Mouse (Mus musculus) forebrain, embryonic 13.5 days (tissue): ENCODE measurements around the gene Dmpk. TPM values are rescaled to one million over a fixed set of nuclear protein-coding genes. Genes with fewer than 3 reads are reported as not detected.
"Not testable (repeated sequence)": the region's sequence is repeated elsewhere in the genome, so short reads cannot be mapped to it uniquely, and the experiment has no call there.

Experiments
- ATAC-seq: fragments of 200-750 bp; cut with Nextera tagmentation; 2 replicates; pipeline ENCODE4 v1.8.0; 2017
- H3K27ac ChIP-seq: fragments of 300-500 bp; sonication (generic); 2 replicates; pipeline ENCODE4 v1.5.1; 2015; ENCODE audit warnings: inconsistent platforms, mild to moderate bottlenecking, moderate library complexity
- H3K27me3 ChIP-seq: fragments of 300-500 bp; sonication (generic); 2 replicates; pipeline ENCODE4 v1.6.1; 2015; ENCODE audit warnings: mild to moderate bottlenecking, inconsistent platforms
- H3K36me3 ChIP-seq: fragments of 300-500 bp; sonication (generic); 2 replicates; pipeline ENCODE4 v1.6.1; 2015; ENCODE audit warnings: mild to moderate bottlenecking, inconsistent platforms; ENCODE audit not compliant: poor library complexity, severe bottlenecking
- H3K4me1 ChIP-seq: fragments of 300-500 bp; sonication (generic); 2 replicates; pipeline ENCODE4 v1.6.1; 2015; ENCODE audit warnings: inconsistent platforms
- H3K4me2 ChIP-seq: fragments of 300-500 bp; sonication (generic); 2 replicates; pipeline ENCODE4 v1.6.1; 2015; ENCODE audit warnings: inconsistent platforms, mild to moderate bottlenecking, moderate library complexity
- H3K4me3 ChIP-seq: fragments of 300-500 bp; sonication (generic); 2 replicates; pipeline ENCODE4 v1.5.1; 2015; ENCODE audit warnings: mild to moderate bottlenecking, inconsistent platforms
- H3K9ac ChIP-seq: fragments of 300-500 bp; sonication (generic); 2 replicates; pipeline ENCODE4 v1.6.1; 2015; ENCODE audit warnings: mild to moderate bottlenecking, inconsistent platforms
- H3K9me3 ChIP-seq: fragments of 300-500 bp; sonication (generic); replicated peaks from 2 replicates; pipeline ENCODE4 v1.6.1; 2016; ENCODE audit warnings: inconsistent platforms
- WGBS: fragments of 180-500 bp; shearing (Covaris S2); methylation state at CpG from one replicate; pipeline ENCODE4 v1.1.7; 2015; 5-methylcytosine and 5-hydroxymethylcytosine counted together
- polyA plus RNA-seq: library from polyadenylated mRNA; unstranded; fragments of >200 nt; fragmentation: Nextera tagmentation; extraction: Ambion mirVana; gene quantifications from 2 replicates; pipeline ENCODE4 v1.2.1, GENCODE M21; 2015

Dmpk gene
- polyA plus RNA-seq, 1 experiment from 2014 or later, result 9.4 TPM

DNA sequence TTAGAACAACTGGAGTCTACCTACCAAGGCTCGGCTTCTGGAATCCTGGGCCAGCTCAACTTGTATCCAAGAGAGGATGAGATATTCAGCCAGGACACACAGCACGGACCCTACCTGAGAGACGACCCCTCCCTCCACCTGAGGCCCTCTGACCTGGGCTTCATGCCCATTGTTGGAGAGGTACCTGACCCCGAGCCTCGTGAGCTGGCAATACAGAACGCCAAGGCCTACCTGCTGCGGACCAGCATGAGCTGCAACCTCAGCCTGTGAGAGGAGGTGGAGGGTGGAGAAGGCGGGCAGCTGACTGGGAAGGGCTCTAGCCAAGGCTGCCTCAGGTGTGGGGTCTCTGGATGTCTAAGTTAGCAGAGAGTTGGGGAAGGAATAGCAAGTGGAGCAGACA, 28.5 kb upstream of the Dmpk start:
- Histone ChIP-seq H3K27ac (no peak overlapping the region), H3K36me3 (peaks cover 29% of the 10 kb centered on the region), H3K4me3 (no peak overlapping the region), H3K4me1 (peaks cover 12% of the 10 kb centered on the region), H3K4me2 (no peak overlapping the region), H3K9ac (0 out of 2 replicates have a peak overlapping the region, but pooled peaks have one; percentile 5), H3K27me3 (no peaks in the 10 kb centered on the region), H3K9me3 (no peaks in the 10 kb centered on the region)
- ATAC-seq, result no peak
- whole genome bisulfite sequencing, result 96% methylated on average over 8 of the region's 8 CpGs

DNA sequence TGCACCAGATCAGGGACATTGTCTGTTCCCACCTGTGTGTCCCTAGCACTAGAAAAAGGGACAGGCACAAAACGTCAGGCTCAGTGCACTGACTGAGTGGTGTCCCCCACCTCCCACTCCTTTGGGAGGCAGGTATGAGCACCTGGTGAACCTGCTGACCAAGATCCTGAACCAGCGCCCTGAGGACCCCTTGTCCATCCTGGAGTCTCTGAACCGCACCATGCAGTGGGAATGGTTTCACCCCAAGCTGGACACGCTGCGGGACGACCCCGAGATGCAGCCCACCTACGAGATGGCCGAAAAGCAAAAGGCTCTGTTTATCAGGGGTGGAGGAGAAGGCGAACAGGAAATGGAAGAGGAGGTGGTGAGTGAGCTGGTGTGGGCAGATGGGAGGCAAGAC, 26.2 kb upstream of the Dmpk start:
- 90% methylated on average over 10 of the region's 10 CpGs for WGBS
- H3K4me1 ChIP-seq, result peaks cover 12% of the 10 kb centered on the region
- H3K4me2 ChIP-seq, result no peak overlapping the region
- H3K9me3 ChIP-seq, result no peaks in the 10 kb centered on the region
- no peak for ATAC-seq
- no peak overlapping the region for H3K9ac ChIP-seq
- H3K27ac ChIP-seq, result no peak overlapping the region
- H3K4me3 ChIP-seq, result no peak overlapping the region
- no peaks in the 10 kb centered on the region for H3K27me3 ChIP-seq
- peaks cover 6% of the 10 kb centered on the region for H3K36me3 ChIP-seq

DNA sequence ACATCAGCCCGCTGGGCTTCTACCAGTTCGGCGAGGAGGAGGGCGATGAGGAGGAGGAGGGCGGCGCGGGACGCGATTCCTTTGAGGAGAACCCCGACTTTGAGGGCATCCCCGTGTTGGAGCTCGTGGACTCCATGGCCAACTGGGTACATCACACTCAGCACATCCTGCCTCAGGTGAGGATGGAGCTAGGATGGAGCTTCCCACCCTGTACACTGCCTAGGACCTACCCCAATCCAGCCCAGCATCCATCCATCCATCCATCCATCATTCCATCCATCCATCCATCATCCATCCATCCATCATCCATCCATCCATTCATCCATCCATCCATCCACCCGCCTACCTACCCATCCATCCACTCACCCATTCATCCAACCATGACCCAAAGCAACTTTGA, 17.8 kb upstream of the Dmpk start:
- ATAC-seq, result no peak
- Histone ChIP-seq H3K27ac (no peak overlapping the region), H3K4me2 (no peak overlapping the region), H3K9me3 (no peaks in the 10 kb centered on the region), H3K9ac (no peak overlapping the region), H3K4me3 (no peak overlapping the region), H3K4me1 (no peaks in the 10 kb centered on the region), H3K36me3 (no peaks in the 10 kb centered on the region), H3K27me3 (peaks cover 31% of the 10 kb centered on the region)
- 53% methylated on average over 13 of the region's 13 CpGs for WGBS

DNA sequence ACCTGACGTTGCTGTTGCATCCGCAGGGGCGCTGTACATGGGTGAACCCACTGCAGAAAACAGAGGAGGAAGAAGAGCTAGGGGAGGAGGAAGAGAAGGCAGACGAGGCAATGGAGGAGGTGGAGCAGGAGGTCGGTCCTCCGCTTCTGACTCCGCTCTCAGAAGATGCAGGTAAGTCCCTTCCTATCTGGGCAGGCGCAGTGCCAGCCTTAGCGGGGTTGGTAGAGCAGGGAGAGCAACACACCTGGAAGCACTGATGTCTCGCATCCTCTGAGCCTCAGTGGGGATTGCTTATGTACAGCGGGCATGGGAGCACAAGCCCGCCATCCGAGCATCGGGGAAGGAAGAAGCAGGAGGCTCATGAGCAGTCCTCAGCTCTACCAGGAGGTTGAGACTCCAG, 16.6 kb upstream of the Dmpk start:
- H3K36me3 ChIP-seq, result no peaks in the 10 kb centered on the region
- WGBS, result 53% methylated on average over 14 of the region's 14 CpGs
- H3K4me1 ChIP-seq, result no peaks in the 10 kb centered on the region
- peaks cover 31% of the 10 kb centered on the region for H3K27me3 ChIP-seq
- H3K4me3 ChIP-seq, result no peak overlapping the region
- H3K9ac ChIP-seq, result no peak overlapping the region
- no peaks in the 10 kb centered on the region for H3K9me3 ChIP-seq
- ATAC-seq, result no peak
- H3K4me2 ChIP-seq, result no peak overlapping the region
- H3K27ac ChIP-seq, result no peak overlapping the region

DNA sequence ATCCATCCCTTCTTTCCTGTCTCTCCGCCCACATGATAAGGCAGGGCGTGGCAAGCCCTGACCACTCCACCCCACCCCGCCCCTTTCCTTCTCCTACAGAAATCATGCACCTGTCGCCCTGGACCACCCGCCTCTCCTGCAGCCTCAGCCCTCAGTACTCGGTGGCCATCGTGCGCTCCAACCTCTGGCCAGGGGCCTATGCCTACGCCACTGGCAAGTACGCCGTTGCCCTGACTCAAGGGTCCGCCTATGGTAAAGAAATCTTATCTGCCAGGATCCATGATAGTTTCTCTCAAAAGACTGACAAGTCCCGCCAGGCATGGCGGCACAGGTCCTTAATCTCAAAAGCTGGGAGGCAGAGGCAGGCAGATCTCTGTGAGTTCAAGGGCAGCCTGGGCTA, 15.7 kb upstream of the Dmpk start:
- no peak for ATAC-seq
- no peaks in the 10 kb centered on the region for H3K36me3 ChIP-seq
- WGBS, result 69% methylated on average over 14 of the region's 14 CpGs

DNA sequence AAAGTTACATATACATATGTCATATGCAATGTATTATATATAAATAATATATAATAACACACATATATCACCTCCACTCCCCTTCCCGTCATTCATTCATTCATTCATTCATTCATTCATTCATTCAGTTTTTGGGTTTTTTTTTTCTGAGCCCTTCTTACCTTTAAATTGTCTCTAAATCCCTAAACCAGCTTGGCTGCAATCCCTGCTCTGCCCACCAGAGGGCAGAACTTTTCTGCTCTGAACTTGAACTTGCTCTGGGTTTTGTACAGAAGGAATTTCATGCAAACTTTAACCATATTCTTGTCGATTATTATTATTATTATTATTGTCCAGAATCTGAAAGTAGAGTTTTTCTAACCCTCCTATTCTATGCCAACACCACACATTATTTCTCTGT, 14.9 kb upstream of the Dmpk start:
- no peak overlapping the region for H3K9ac ChIP-seq
- no peaks in the 10 kb centered on the region for H3K9me3 ChIP-seq
- H3K36me3 ChIP-seq, result no peaks in the 10 kb centered on the region
- H3K4me3 ChIP-seq, result no peak overlapping the region
- no peak overlapping the region for H3K4me2 ChIP-seq
- peaks cover 31% of the 10 kb centered on the region for H3K27me3 ChIP-seq
- H3K27ac ChIP-seq, result no peak overlapping the region
- WGBS, result 7% methylated on average over 2 of the region's 2 CpGs
- ATAC-seq, result no peak
- no peaks in the 10 kb centered on the region for H3K4me1 ChIP-seq

More for the DNA sequence above, 15.7 kb upstream of the Dmpk start:
- H3K9ac ChIP-seq, result no peak overlapping the region
- no peak overlapping the region for H3K4me2 ChIP-seq
- H3K4me3 ChIP-seq, result no peak overlapping the region
- no peaks in the 10 kb centered on the region for H3K9me3 ChIP-seq
- H3K4me1 ChIP-seq, result no peaks in the 10 kb centered on the region
- no peak overlapping the region for H3K27ac ChIP-seq
- peaks cover 31% of the 10 kb centered on the region for H3K27me3 ChIP-seq

DNA sequence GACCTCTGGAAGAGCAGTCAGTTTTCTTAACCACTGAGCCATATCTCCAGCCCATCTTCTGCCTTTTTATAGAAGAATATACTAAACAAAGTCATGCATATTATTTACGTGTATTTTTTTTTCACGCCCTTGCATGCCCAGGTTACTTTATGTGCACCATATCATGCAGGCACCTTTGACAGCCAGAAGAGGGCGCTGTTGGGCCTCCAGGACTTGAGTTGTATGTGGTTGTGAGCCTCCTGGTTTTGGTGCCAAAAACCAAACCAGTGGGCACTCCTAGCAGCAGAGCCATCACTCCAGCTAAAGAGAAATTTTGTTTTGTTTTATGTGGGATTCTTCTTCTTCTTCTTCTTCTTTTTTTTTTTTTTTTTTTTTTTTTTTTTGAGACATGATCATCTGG, 14.1 kb upstream of the Dmpk start:
- Histone ChIP-seq H3K4me2 (no peak overlapping the region), H3K27ac (no peak overlapping the region), H3K36me3 (no peaks in the 10 kb centered on the region), H3K4me1 (no peaks in the 10 kb centered on the region), H3K27me3 (peaks cover 28% of the 10 kb centered on the region), H3K4me3 (no peak overlapping the region), H3K9me3 (no peaks in the 10 kb centered on the region), H3K9ac (no peak overlapping the region)
- ATAC-seq, result no peak
- WGBS, result 51% methylated on average over 3 of the region's 3 CpGs

DNA sequence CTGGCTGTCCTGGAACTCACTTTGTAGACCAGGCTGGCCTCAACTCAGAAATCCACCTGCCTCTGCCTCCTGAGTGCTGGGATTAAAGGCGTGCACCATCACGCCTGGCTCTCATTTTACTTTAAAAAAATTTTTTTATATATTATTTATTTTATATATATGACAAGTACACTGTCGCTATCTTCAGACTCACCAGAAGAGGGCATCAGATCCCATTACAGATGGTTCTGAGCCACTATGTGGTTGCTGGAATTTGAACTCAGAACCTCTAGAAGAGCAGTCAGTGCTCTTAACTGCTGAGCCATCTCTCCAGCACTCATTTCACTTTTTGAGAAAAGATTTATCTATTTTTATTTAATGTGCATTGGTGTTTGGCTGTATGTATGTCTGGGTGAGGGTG, 12.6 kb upstream of the Dmpk start:
- H3K27ac ChIP-seq, H3K4me3 ChIP-seq, H3K4me1 ChIP-seq, H3K9ac ChIP-seq, ATAC-seq, H3K4me2 ChIP-seq, H3K9me3 ChIP-seq, H3K36me3 ChIP-seq: not testable (repeated sequence)
- H3K27me3 ChIP-seq, result peaks cover 13% of the 10 kb centered on the region
- WGBS, result 57% methylated on average over 3 of the region's 3 CpGs

DNA sequence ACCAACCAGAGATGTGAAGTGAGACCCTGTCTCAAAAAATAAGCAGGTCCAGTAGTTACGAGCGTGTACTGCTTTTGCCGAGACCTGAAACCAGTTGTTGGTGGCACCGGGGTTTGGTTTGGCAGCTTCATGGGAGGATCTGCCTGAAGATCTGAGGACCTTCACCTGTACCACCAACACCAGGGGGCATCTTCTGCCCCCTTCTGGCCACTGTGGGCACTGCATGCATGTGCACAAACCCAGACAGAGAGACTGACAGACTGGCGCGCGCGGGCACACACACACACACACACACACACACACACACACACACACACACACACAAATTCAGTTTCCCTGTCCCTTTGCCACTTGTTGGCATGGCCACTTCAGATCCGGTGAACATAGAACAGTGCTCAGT, 10.1 kb upstream of the Dmpk start:
- Histone ChIP-seq H3K27ac (no peak overlapping the region), H3K36me3 (peaks cover 7% of the 10 kb centered on the region), H3K27me3 (no peaks in the 10 kb centered on the region), H3K4me2 (no peak overlapping the region), H3K4me1 (peaks cover 21% of the 10 kb centered on the region), H3K4me3 (no peak overlapping the region), H3K9me3 (no peaks in the 10 kb centered on the region), H3K9ac (no peak overlapping the region)
- 80% methylated on average over 8 of the region's 9 CpGs for WGBS
- ATAC-seq, result no peak

DNA sequence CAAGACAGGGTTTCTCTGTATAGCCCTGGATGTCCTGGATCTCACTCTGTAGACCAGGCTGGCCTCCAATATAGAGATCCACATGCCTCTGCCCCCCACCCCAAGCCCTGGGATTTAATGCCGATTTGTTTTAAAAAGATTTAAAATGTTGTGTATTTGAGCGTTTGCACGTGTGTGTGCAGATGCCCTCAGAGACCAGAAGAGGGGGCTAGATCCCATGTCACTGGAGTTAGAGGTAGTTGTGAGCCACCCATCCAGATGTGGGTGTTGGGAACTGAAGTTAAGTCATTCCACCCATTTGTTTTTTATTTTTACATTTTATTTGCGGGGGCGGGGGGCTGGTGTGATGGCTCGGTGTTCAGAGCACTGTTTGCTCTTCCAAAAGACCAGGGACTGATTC, 9.2 kb upstream of the Dmpk start:
- peaks cover 17% of the 10 kb centered on the region for H3K36me3 ChIP-seq
- no peak for ATAC-seq
- H3K9ac ChIP-seq, result no peak overlapping the region
- peaks cover 21% of the 10 kb centered on the region for H3K4me1 ChIP-seq
- WGBS, result 95% methylated on average over 6 of the region's 6 CpGs
- no peak overlapping the region for H3K4me3 ChIP-seq
- no peak overlapping the region for H3K4me2 ChIP-seq
- H3K9me3 ChIP-seq, result no peaks in the 10 kb centered on the region
- H3K27ac ChIP-seq, result no peak overlapping the region
- H3K27me3 ChIP-seq, result no peaks in the 10 kb centered on the region

DNA sequence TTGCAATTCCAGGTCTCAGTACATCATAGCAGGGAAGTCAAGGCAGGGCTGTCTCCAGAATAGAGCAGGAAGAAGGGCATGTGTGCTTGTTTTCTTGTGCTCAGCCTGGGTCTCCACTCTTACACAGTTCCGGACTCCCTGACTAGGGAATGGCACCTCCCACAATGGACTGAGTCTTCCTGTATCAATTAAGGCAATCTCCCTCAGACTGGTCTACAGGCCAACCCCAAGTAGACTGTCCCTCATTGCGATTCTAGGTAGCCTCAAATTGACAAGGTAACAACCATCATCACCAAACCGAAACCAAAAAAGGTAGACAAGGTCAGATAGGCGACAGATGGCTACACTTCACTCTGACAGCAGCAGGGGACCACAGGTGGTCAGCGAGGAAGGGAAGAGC, 8.4 kb upstream of the Dmpk start:
- Histone ChIP-seq H3K4me1 (peaks cover 21% of the 10 kb centered on the region), H3K9ac (0 out of 2 replicates have a peak overlapping the region, but pooled peaks have one; percentile 38), H3K27me3 (no peaks in the 10 kb centered on the region), H3K27ac (0 out of 2 replicates have a peak overlapping the region, but pooled peaks have one; percentile 1), H3K4me3 (peak overlapping the region; percentile 100), H3K36me3 (peaks cover 24% of the 10 kb centered on the region), H3K9me3 (no peaks in the 10 kb centered on the region), H3K4me2 (peak overlapping the region; percentile 59)
- 65% methylated on average over 5 of the region's 5 CpGs for WGBS
- ATAC-seq, result no peak

DNA sequence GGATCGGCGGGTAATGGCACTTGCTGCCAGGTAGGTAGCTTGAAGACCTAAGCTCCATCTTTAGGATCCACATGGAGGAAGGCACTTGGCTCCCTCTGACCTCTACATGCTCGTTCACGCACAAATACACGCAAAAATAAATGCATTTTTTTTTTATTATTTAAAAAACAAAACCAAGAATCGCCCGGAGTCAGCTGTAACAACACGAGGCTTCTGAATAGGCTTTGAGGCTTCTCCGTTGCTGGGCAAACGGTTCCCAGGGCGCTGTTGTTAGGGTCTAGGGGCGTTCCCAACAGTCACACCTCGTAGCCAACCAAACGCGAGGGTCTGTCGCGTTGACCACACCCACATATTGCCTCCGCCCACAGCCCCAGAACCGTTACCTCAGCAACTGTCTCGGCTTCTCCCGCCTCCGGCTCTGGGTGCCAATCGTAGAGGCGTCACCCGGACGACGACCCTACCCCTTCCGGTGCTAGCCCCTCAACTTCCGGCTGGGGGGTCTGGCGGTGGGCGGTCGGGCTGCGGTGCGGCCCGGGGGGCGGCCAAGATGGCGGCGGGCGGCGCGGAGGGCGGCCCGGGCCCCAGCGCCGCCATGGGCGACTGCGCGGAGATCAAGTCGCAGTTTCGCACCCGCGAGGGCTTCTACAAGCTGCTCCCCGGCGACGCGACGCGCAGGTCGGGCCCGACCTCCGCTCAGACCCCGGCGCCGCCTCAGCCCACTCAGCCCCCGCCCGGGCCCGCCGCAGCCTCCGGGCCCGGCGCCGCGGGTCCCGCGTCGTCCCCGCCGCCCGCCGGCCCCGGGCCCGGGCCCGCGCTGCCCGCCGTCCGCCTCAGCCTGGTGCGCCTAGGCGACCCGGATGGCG, 7.7 kb upstream of the Dmpk start, which contains the start of gene Dmwd:
Dmwd (plus strand) TSS at position 505 of the 863 bp plus-strand sequence.
- peak; percentile 99 for ATAC-seq
- H3K4me1 ChIP-seq, result peaks cover 21% of the 10 kb centered on the region
- no peaks in the 10 kb centered on the region for H3K27me3 ChIP-seq
- peaks cover 32% of the 10 kb centered on the region for H3K36me3 ChIP-seq
- no peaks in the 10 kb centered on the region for H3K9me3 ChIP-seq
- peak within 1 kb of the TSS; percentile 94 for H3K4me2 ChIP-seq
- peak within 1 kb of the TSS; percentile 74 for H3K27ac ChIP-seq
- peak within 1 kb of the TSS; percentile 100 for H3K4me3 ChIP-seq
- H3K9ac ChIP-seq, result peak within 1 kb of the TSS; percentile 99
- WGBS, result 2% methylated on average over 65 of the region's 91 CpGs
